Mouse (Mus musculus) cerebellum, adult (tissue): ENCODE results near the gene Wdr27.
"Not testable (repeated sequence)": the region's sequence is repeated elsewhere in the genome, so short reads cannot be mapped to it uniquely, and the experiment has no call there.

Source experiments
- ATAC-seq: cut with Nextera tagmentation; 2 replicates; pipeline ENCODE4 v1.9.2; 2017; ENCODE audit warnings: mild to moderate bottlenecking, moderate library complexity, mixed read lengths; ENCODE audit not compliant: insufficient number of reproducible peaks, low FRiP score, low TSS enrichment

Wdr27 gene

DNA sequence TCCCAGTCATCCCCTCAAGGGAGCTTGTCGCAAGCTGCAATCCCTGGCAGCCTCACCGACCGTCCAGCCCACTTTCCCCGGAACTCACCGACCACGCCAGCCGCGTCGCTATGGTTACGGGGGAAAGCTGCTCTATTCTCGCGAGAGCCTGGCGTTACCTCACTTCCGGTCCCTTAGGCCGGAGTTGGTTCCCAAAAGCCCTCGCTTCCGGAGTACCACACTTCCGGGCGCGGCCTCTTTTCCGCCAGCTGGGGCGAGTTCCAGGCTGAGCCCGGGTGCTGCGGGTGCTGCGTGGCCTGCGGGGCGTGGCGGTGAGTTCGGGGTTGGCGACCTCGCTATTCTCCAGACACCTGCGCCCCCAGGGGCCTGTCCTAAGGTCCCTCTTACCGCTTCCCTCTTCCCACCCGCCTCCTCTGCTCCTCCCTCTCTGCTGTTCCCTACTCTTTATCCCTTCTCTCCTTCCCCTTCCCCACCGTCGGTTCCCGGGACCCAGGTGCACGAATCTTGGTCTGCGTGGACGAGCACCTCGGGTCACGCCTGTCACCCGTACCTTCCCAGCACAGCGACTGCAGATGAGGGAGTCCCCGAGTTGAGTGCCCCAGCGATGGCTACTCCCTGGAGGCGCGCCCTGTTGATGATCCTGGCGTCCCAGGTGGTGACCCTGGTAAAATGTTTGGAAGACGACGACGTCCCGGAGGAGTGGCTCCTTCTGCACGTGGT is at the start of gene Wdr27, which contains the start of gene 1600012H06Rik:
TSS of gene Wdr27 (minus strand) at position 150 of the 720 bp plus-strand sequence.
TSS of gene 1600012H06Rik (plus strand) at position 176 of the 720 bp plus-strand sequence.
- peak; percentile 99 for ATAC-seq

- ATAC-seq, result peak; percentile 81
These were observed 49.7 kb upstream of the Wdr27 start for GRCm38 (mm10) chr17:14992522-14993138.

- not testable (repeated sequence) for ATAC-seq
These were observed 47.3 kb upstream of the Wdr27 start for GRCm38 (mm10) chr17:14990116-14990702.

DNA sequence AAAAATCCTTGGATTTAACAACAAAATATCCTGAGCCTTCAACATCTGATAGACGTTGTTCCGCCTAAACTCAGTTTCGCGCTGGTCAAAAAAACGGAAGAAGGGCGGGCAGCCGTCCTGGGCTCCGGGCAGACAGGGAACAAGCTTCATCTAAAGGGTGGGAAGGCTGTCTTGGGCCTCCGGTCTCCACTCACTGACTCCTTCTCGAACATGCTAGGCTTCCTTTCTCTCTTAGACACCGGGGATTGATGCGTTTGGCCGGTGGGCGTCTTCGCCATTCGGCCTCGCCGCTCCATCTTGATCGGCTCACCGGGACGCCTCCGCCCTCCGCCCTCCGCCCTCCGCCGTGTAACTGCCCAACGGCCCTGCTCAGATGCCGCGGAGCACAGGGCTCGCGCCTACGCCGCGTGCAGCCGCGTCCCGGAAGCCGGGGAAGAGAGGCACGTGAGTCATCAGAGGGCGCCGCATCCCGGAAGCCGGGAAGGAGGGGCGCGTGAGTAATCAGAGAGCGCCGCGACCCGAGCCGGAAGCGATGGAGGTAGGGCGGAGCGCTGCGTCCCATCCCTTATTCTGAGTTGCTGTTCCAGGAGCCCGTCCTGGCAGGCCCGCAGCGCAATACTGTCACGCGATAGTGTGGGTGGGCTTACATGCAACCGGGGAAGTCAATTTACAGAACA is 35.5 kb upstream of the Wdr27 start, which contains the start of the genes 9030025P20Rik and Gm3417:
TSS of gene 9030025P20Rik (plus strand) at position 107 of the 677 bp plus-strand sequence.
TSS of gene Gm3417 (minus strand) at position 429 of the 677 bp plus-strand sequence.
- ATAC-seq, result peak; percentile 95

GRCm38 (mm10) chr17:14977718-14978361 is 34.9 kb upstream of the Wdr27 start:
- ATAC-seq, result peak; percentile 58; the same call in 1 of the 2 replicates

GRCm38 (mm10) chr17:14968373-14968913 is 25.5 kb upstream of the Wdr27 start:
- not testable (repeated sequence) for ATAC-seq

DNA sequence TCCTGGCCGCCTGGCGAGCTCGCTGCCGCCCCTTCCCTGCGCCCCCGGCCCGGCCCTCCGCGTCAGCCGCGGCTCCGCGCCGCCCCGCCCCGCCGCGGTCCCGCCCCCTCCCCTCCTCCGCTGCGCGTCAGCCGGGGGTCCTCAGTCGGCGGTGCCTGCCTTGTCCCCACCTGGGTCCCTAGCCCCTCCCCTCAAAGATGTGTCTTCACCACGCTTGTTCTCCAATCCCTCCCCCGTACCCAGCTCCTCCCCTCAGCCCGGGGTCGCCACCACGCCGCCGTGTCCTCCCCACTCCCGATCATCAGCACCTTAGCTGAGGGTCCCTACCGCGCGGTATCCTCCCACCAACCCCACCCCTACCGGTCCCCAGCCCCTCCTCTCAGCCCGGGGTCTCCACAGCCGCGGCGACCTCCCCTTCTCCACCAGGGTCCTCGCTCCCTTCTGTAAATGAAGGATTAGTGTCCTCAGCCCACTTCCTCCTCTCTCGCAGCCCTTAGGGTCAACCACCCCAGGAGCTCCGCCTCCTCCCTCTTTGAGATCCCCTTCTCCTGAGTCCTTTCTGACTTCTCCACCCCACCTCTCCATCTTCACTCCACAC is 18.7 kb upstream of the Wdr27 start:
- ATAC-seq, result peak; percentile 59

- peak; percentile 87 for ATAC-seq
These were observed 18.1 kb upstream of the Wdr27 start, which contains the start of gene Phf10 for GRCm38 (mm10) chr17:14960951-14961556. Gene Phf10 (minus strand): TSS chr17:14961273.

- no peak for ATAC-seq
These were observed 17.6 kb upstream of the Wdr27 start for GRCm38 (mm10) chr17:14960520-14960919.

GRCm38 (mm10) chr17:14959979-14960378 is 17.0 kb upstream of the Wdr27 start:
- ATAC-seq, result no peak

DNA sequence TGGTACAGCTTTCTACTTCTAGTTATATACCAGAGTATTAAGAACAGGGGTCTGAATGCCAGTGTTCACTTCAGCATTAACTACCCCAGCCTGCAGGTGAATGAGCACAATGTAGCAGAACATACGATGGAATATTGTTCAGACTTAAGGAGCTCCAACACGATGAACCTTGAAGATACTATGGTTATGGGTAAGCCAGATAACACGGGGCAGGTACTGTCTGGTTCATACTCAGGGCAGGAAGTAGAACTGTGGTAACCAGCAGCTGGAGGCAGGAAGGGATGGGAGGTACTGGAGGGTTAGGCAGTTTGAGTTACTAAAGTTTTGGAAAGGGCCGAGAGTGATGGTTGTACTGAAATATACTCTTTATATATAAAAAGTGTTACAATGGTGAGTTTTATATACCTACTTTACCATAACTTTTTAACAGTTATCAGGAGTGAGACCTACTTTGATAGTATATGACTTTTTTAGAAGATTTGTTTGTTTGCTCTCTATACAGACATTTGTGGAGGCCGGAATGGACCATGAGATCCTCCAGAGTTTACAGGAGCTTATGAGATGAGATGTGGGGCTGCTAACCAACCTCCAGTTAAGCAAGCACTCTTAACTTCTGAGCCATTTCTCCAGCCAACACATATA is 15.8 kb upstream of the Wdr27 start:
- no peak for ATAC-seq

- no peak for ATAC-seq
These were observed 10.5 kb upstream of the Wdr27 start for GRCm38 (mm10) chr17:14953452-14953851.

- no peak for ATAC-seq
These were observed 6.3 kb upstream of the Wdr27 start for GRCm38 (mm10) chr17:14949161-14949827.

DNA sequence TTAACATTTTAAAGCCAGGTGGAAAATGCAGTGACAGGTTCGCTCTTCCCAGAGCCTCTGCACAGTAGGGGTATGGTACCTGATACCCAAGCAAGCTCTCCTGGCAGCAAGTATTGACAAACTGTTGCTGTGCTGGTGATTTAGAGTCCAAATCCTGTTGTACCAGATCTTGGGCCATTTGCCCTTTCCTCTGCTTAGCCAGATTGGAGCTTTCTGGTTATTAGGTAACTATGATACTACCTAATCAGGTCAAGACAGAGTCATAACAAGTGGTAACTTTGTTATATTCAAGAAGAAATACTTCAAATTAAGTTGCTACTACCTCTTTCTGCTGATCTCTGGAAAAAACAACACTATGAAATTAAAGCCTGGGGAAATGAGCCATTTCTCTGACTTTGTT is 1.6 kb upstream of the Wdr27 start:
- no peak for ATAC-seq

- no peak; the same call in 1 of the 2 replicates for ATAC-seq
These were observed 736 bp upstream of the Wdr27 start for GRCm38 (mm10) chr17:14943729-14944059.

DNA sequence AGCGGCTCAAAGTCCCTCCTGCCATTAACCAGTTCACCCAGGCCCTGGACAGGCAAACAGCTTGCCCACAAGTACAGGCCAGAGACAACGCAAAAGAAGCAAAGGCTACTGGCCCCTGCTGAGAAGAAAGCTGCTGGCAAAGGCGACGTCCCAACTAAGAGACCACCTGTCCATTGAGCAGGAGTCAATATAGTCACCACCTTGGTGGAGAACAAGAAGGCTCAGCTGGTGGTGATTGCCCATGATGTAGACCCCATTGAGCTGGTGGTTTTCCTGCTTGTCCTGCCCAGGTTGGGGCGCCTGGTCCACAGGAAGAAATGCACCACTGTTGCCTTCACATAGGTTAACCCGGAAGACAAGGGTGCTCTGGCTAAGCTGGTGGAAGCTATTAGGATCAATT is 777 bp downstream of the Wdr27 start:
- not testable (repeated sequence) for ATAC-seq

GRCm38 (mm10) chr17:14935841-14936605 is 6.9 kb downstream of the Wdr27 start:
- no peak for ATAC-seq
